Mouse (Mus musculus) MEL (cell line): Measurements from ENCODE around the gene Tsen54. TPM values are rescaled to one million over a fixed set of nuclear protein-coding genes. Genes with fewer than 3 reads are reported as not detected.

Source experiments
- DNase-seq: peaks from one replicate; pipeline ENCODE4 v3.0.0; 2011; ENCODE audit warnings: low read depth, low spot score
- H3K27ac ChIP-seq: 2 replicates; pipeline ENCODE4 v1.5.1; 2012; ENCODE audit warnings: low read depth, mild to moderate bottlenecking, control low read depth, low read length, moderate library complexity; ENCODE audit not compliant: control insufficient read depth
- H3K27me3 ChIP-seq, 2 experiments: fragments of 150-350 bp in 1 of 2; sonication (generic) in 1 of 2; 2 replicates each; pipeline ENCODE4 v1.6.1; 2012; ENCODE audit warnings: low read length in 2 of 2, mild to moderate bottlenecking in 2 of 2, improper control_type of control experiment in 1 of 2, moderate library complexity in 1 of 2; ENCODE audit not compliant: insufficient read depth in 2 of 2, control insufficient read depth in 1 of 2
- H3K36me3 ChIP-seq, 2 experiments: 2 replicates each; pipeline ENCODE4 v1.6.1; 2012 to 2014; ENCODE audit warnings: low read length in 2 of 2, improper control_type of control experiment in 1 of 2, inconsistent platforms in 1 of 2, mild to moderate bottlenecking in 1 of 2; ENCODE audit not compliant: insufficient read depth in 2 of 2, control insufficient read depth in 1 of 2
- H3K4me1 ChIP-seq, 2 experiments: fragments of 150-350 bp in 1 of 2; sonication (generic) in 1 of 2; 2 replicates each; pipeline ENCODE4 v1.6.1; 2012; ENCODE audit warnings: low read length in 2 of 2, improper control_type of control experiment in 1 of 2, mild to moderate bottlenecking in 1 of 2; ENCODE audit not compliant: insufficient read depth in 2 of 2, control insufficient read depth in 1 of 2
- H3K4me3 ChIP-seq, 2 experiments: fragments of 150-350 bp in 1 of 2; sonication (generic) in 1 of 2; 2 replicates each; pipeline ENCODE4 v1.5.1; 2012; ENCODE audit warnings: low read depth in 2 of 2, low read length in 2 of 2, mild to moderate bottlenecking in 2 of 2, moderate library complexity in 2 of 2, control low read depth in 1 of 2, improper control_type of control experiment in 1 of 2; ENCODE audit not compliant: control insufficient read depth in 1 of 2, insufficient read depth in 1 of 2
- H3K79me2 ChIP-seq: 2 replicates; pipeline ENCODE4 v1.6.1; 2012; ENCODE audit warnings: mild to moderate bottlenecking, low read length, moderate library complexity; ENCODE audit not compliant: control insufficient read depth, poor library complexity, insufficient read depth
- H3K9ac ChIP-seq: 2 replicates; pipeline ENCODE4 v1.6.1; 2012; ENCODE audit warnings: low read depth, mild to moderate bottlenecking, control low read depth, low read length, moderate library complexity; ENCODE audit not compliant: control insufficient read depth, poor library complexity, severe bottlenecking
- H3K9me3 ChIP-seq: fragments of 150-350 bp; sonication (generic); replicated peaks from 2 replicates; pipeline ENCODE4 v1.6.1; 2012; ENCODE audit warnings: mild to moderate bottlenecking, low read length, improper control_type of control experiment, moderate library complexity; ENCODE audit not compliant: insufficient read depth
- CHD1 ChIP-seq: IDR thresholded peaks from 2 replicates; pipeline ENCODE4 v1.6.1; 2012; ENCODE audit warnings: low read depth, mild to moderate bottlenecking, inconsistent platforms, low read length, improper control_type of control experiment
- CHD2 ChIP-seq: IDR thresholded peaks from 2 replicates; pipeline ENCODE4 v1.6.1; 2011; ENCODE audit warnings: low read length, improper control_type of control experiment
- CTCF ChIP-seq, 3 experiments: IDR thresholded peaks in 2 of 3; conservative IDR thresholded peaks in 1 of 3; 2 replicates each; pipeline ENCODE4 v1.5.1; 2011 to 2012; ENCODE audit warnings: low read length in 3 of 3, low read depth in 2 of 3, mild to moderate bottlenecking in 2 of 3, improper control_type of control experiment in 1 of 3, inconsistent platforms in 1 of 3, mixed read lengths in 1 of 3, moderate library complexity in 1 of 3; ENCODE audit not compliant: control insufficient read depth in 1 of 3, insufficient read depth in 1 of 3, poor library complexity in 1 of 3, severe bottlenecking in 1 of 3
- E2F4 ChIP-seq: IDR thresholded peaks from 2 replicates; pipeline ENCODE4 v1.6.1; 2011; ENCODE audit warnings: low read depth, low read length, improper control_type of control experiment, borderline replicate concordance
- ELF1 ChIP-seq: IDR thresholded peaks from 2 replicates; pipeline ENCODE4 v1.6.1; 2014; ENCODE audit warnings: low read depth, mild to moderate bottlenecking, inconsistent platforms, low read length, improper control_type of control experiment, moderate library complexity
- EP300 ChIP-seq, 2 experiments: IDR thresholded peaks; 2 replicates each; pipeline ENCODE4 v1.6.1; 2011; ENCODE audit warnings: improper control_type of control experiment in 2 of 2, low read length in 2 of 2, low read depth in 1 of 2, mild to moderate bottlenecking in 1 of 2
- GABPA ChIP-seq: IDR thresholded peaks from 2 replicates; pipeline ENCODE4 v1.6.1; 2012; ENCODE audit warnings: low read depth, mild to moderate bottlenecking, inconsistent platforms, low read length, improper control_type of control experiment, moderate library complexity
- KAT2A ChIP-seq: conservative IDR thresholded peaks from 2 replicates; pipeline ENCODE4 v1.6.1; 2012; ENCODE audit warnings: low read depth, low read length, improper control_type of control experiment, inconsistent platforms
- MAZ ChIP-seq: IDR thresholded peaks from 2 replicates; pipeline ENCODE4 v1.6.1; 2012; ENCODE audit warnings: low read depth, mild to moderate bottlenecking, inconsistent platforms, low read length, improper control_type of control experiment
- MEF2A ChIP-seq: IDR thresholded peaks from 2 replicates; pipeline ENCODE4 v1.6.1; 2014; ENCODE audit warnings: low read depth, mild to moderate bottlenecking, inconsistent platforms, low read length, improper control_type of control experiment; ENCODE audit not compliant: poor library complexity, insufficient replicate concordance, severe bottlenecking; ENCODE audit errors: extremely low read depth
- MXI1 ChIP-seq: IDR thresholded peaks from 2 replicates; pipeline ENCODE4 v1.6.1; 2011; ENCODE audit warnings: mild to moderate bottlenecking, low read depth, low read length, improper control_type of control experiment
- MYB ChIP-seq: IDR thresholded peaks from 2 replicates; pipeline ENCODE4 v1.6.1; 2011; ENCODE audit warnings: mild to moderate bottlenecking, low read depth, low read length, improper control_type of control experiment
- MYC ChIP-seq: IDR thresholded peaks from 2 replicates; pipeline ENCODE4 v1.6.1; 2011; ENCODE audit warnings: low read depth, mild to moderate bottlenecking, low read length, improper control_type of control experiment, moderate library complexity
- NELFE ChIP-seq: IDR thresholded peaks from 2 replicates; pipeline ENCODE4 v1.6.1; 2011; ENCODE audit warnings: low read depth, low read length, improper control_type of control experiment
- NRF1 ChIP-seq: IDR thresholded peaks from 2 replicates; pipeline ENCODE4 v1.6.1; 2014; ENCODE audit warnings: low read depth, mild to moderate bottlenecking, inconsistent platforms, low read length, improper control_type of control experiment, moderate library complexity; ENCODE audit not compliant: poor library complexity, insufficient read depth, severe bottlenecking
- POLR2A ChIP-seq, 2 experiments: IDR thresholded peaks; 2 replicates each; pipeline ENCODE4 v1.6.1; 2011 to 2012; ENCODE audit warnings: low read length in 2 of 2, mild to moderate bottlenecking in 2 of 2, control low read depth in 1 of 2, improper control_type of control experiment in 1 of 2, low read depth in 1 of 2, moderate library complexity in 1 of 2; ENCODE audit not compliant: control insufficient read depth in 1 of 2, insufficient read depth in 1 of 2, poor library complexity in 1 of 2
- POLR2AphosphoS2 ChIP-seq: IDR thresholded peaks from 2 replicates; pipeline ENCODE4 v1.6.1; 2011; ENCODE audit warnings: low read length, improper control_type of control experiment
- RCOR1 ChIP-seq: IDR thresholded peaks from 2 replicates; pipeline ENCODE4 v1.6.1; 2012; ENCODE audit warnings: low read depth, mild to moderate bottlenecking, inconsistent platforms, low read length, improper control_type of control experiment
- SMC3 ChIP-seq: IDR thresholded peaks from 2 replicates; pipeline ENCODE4 v1.6.1; 2011; ENCODE audit warnings: low read depth, low read length, improper control_type of control experiment
- TAL1 ChIP-seq: IDR thresholded peaks from 2 replicates; pipeline ENCODE4 v1.6.1; 2012; ENCODE audit warnings: mild to moderate bottlenecking, inconsistent platforms, low read length, moderate library complexity, mixed read lengths
- TBP ChIP-seq: IDR thresholded peaks from 2 replicates; pipeline ENCODE4 v1.8.0; 2011; ENCODE audit warnings: low read depth, low read length, improper control_type of control experiment
- UBTF ChIP-seq: IDR thresholded peaks from 2 replicates; pipeline ENCODE4 v1.6.1; 2012; ENCODE audit warnings: low read depth, mild to moderate bottlenecking, inconsistent platforms, low read length, improper control_type of control experiment, moderate library complexity, borderline replicate concordance; ENCODE audit not compliant: insufficient read depth
- USF2 ChIP-seq, 2 experiments: IDR thresholded peaks; 2 replicates each; pipeline ENCODE4 v1.6.1; 2011 to 2012; ENCODE audit warnings: improper control_type of control experiment in 2 of 2, low read length in 2 of 2, borderline replicate concordance in 1 of 2, inconsistent platforms in 1 of 2, low read depth in 1 of 2, mild to moderate bottlenecking in 1 of 2; ENCODE audit not compliant: insufficient read depth in 1 of 2
- ZMIZ1 ChIP-seq: IDR thresholded peaks from 2 replicates; pipeline ENCODE4 v1.6.1; 2012; ENCODE audit warnings: low read depth, mild to moderate bottlenecking, inconsistent platforms, low read length, improper control_type of control experiment, moderate library complexity
- ZNF384 ChIP-seq: IDR thresholded peaks from 2 replicates; pipeline ENCODE4 v1.6.1; 2012; ENCODE audit warnings: low read depth, mild to moderate bottlenecking, inconsistent platforms, low read length, improper control_type of control experiment
- polyA plus RNA-seq, 2 experiments: library from polyadenylated mRNA; stranded (reverse) in 1 of 2; unstranded in 1 of 2; fragments of >175 nt in 1 of 2; fragments of >200 nt in 1 of 2; gene quantifications; 2 replicates each; pipeline versions ENCODE4 v1.2.1 to v1.2.4; 2012; ENCODE audit warnings: low replicate concordance in 2 of 2, low read depth in 1 of 2; ENCODE audit not compliant: insufficient read length in 2 of 2, insufficient read depth in 1 of 2, missing spikeins in 1 of 2
- total RNA-seq: library from RNA; depleted of rRNA; stranded (reverse); fragments of 300-350 nt; gene quantifications from 2 replicates; pipeline ENCODE4 v1.2.3, GENCODE M21; 2012

Gene Tsen54
- total and polyA plus RNA-seq, 3 experiments, result 55.8 to 72.0 TPM; not detected in 1

DNA sequence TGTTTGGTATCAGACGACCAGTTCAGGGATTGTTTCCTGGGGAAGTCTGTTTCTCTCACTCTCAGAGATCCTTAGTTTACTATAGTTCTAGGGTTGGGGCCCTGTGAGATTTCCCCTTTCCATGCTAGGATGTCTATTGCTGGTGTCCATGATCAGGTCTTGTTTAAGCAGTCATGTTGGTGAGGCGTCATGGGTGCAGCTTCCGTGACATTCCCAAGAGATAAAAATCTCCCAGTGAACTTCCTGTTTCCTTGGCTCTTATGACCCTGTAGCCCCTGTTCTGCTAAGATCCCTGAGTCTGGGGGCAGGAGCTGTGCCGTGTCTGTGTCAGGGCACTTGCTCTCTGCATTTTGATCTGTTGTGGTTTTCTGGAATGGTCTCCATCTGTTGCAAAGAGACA is 39.9 kb upstream of the Tsen54 start:
- Histone ChIP-seq H3K4me3 (no peak overlapping the region), H3K27me3 (no peaks in the 10 kb centered on the region), H3K9ac (no peak overlapping the region), H3K36me3 (peaks cover 0 to 9% of the 10 kb centered on the region in 2 experiments; a peak in 3 of 4 replicates), H3K79me2 (no peaks in the 10 kb centered on the region; the same call in 1 of the 2 replicates), H3K9me3 (no peaks in the 10 kb centered on the region), H3K4me1 (peaks cover 11 to 12% of the 10 kb centered on the region in 2 experiments; a peak in 3 of 4 replicates), H3K27ac (no peak overlapping the region)
- DNase-seq, result no peak
- TF ChIP-seq TAL1 (no peak), MYC (no peak), RCOR1 (no peak), ELF1 (no peak), ZNF384 (no peak), USF2 (IDR thresholded peaks at IDR 0.05; ENCODE audit: borderline replicate concordance in 1 of 2, insufficient read depth in 1 of 2, low read depth in 1 of 2, low read length in 2 of 2) (no peak), E2F4 (no peak), MAZ (no peak), GABPA (no peak), CHD2 (no peak), MYB (no peak), EP300 (IDR thresholded peaks at IDR 0.05; ENCODE audit: low read depth in 1 of 2, low read length in 2 of 2) (no peak), POLR2A (IDR thresholded peaks at IDR 0.05; ENCODE audit: control insufficient read depth in 1 of 2, insufficient read depth in 1 of 2, low read depth in 1 of 2, low read length in 2 of 2, poor library complexity in 1 of 2) (no peak), UBTF (no peak)

DNA sequence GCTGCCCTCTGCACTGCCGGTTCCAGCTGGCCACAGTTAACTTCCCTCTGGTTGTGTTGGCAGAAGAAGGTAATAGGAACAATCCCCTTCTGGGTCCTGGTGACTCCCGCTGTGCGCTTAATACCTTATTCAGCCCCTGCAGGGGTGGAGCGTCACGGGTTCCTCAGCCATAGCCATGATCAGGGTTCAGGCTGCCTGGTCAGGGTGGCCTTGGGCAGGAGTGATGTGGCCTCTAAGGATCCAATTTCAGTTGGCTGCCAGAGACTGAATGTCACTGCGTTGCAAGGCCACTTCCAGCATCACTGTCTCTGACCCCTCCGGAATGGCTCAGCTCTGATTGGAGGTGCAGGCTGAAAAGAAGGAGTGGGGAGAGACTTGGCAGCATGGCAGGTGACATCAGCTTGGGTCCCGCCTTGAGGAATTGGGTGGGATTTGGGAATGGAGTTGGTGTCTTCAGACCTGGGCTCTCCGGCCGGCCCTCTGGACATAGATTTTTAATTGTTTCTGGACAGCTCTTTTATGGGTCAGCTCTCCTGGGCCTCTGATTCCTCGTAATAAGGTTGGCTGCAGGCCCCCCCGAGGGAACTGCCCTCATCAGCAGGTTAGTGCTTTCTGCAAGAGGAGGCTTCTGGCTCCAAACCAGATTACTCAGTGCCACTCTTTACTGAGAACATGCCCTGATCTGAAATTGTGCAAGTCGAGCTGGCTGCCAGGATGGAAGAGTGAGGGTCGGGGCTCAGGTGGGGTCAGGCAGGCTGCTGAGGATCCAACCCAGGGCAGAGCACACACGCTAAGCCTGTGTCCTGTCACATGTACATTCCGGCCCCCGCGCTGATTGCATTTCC is 38.5 kb upstream of the Tsen54 start:
- Histone ChIP-seq H3K27ac (no peak overlapping the region), H3K9me3 (no peaks in the 10 kb centered on the region), H3K27me3 (no peaks in the 10 kb centered on the region), H3K36me3 (peaks cover 0 to 9% of the 10 kb centered on the region in 2 experiments; a peak in 3 of 4 replicates), H3K9ac (no peak overlapping the region), H3K4me1 (peaks cover 11 to 14% of the 10 kb centered on the region in 2 experiments; a peak in 3 of 4 replicates), H3K4me3 (no peak overlapping the region), H3K79me2 (no peaks in the 10 kb centered on the region; the same call in 1 of the 2 replicates)
- DNase-seq, result no peak
- TF ChIP-seq CTCF (IDR thresholded peaks at IDR 0.05 in 2 of 3, conservative IDR thresholded peaks at IDR 0.05 in 1 of 3; ENCODE audit: control insufficient read depth in 1 of 3, insufficient read depth in 1 of 3, low read depth in 2 of 3, low read length in 3 of 3, poor library complexity in 1 of 3, severe bottlenecking in 1 of 3), result no peak
- TF ChIP-seq TBP, result no peak
- no peak for TF ChIP-seq KAT2A
- TF ChIP-seq SMC3, result no peak
- TF ChIP-seq ZNF384, result no peak
- TF ChIP-seq NRF1, result no peak
- no peak for TF ChIP-seq ZMIZ1
- TF ChIP-seq MYC, result no peak
- TF ChIP-seq CHD1, result no peak
- TF ChIP-seq ELF1, result no peak
- TF ChIP-seq MEF2A, result no peak
- TF ChIP-seq MYB, result no peak
- no peak for TF ChIP-seq POLR2AphosphoS2
- TF ChIP-seq MXI1, result no peak
- TF ChIP-seq NELFE, result no peak
